In the genomic region with DNA sequence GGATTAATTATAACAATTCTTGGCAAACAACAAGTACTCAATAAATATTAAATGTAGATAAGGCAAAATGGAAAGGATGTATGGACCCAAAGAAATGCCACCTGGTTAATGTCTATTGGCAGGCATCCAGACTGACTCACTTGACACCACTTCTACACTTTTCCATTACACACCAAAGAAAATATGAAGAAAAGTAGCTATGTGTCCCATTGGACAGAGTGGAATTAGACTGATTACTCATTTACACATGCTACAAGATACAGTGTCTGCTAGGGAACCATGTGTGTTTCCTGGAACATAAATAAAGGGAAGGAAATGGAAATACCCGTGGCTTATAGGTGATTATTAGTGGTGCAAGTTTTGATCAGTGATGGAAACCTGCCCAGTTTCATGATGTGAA, we compare ENCODE assay signal across 18 mouse cellular contexts.
"Had no signal": no experiment of that assay in that cellular context is flagged by ENCODE, and none has a peak within 500 bp of the region (broad histone marks: within the 10 kb centered on the region; RNA-seq: fewer than 3 reads in every experiment).

No protein-coding gene starts in this region.

- H3K4me1 ChIP-seq: kidney, embryonic 15.5 days; limb, embryonic 12.5 days; limb, embryonic 15.5 days had no signal

- H3K27me3 ChIP-seq: kidney, embryonic 15.5 days; limb, embryonic 12.5 days; limb, embryonic 15.5 days had no signal

- H3K9ac ChIP-seq: kidney, embryonic 15.5 days; limb, embryonic 12.5 days; limb, embryonic 15.5 days; liver, embryonic 14.5 days; liver, postnatal 0 days had no signal

- H3K9me3 ChIP-seq: kidney, embryonic 15.5 days; limb, embryonic 12.5 days; limb, embryonic 15.5 days had no signal

- H3K36me3 ChIP-seq: limb, embryonic 12.5 days had no signal

- H3K4me3 ChIP-seq: kidney, embryonic 15.5 days; limb, embryonic 12.5 days; limb, embryonic 15.5 days had no signal

- H3K27ac ChIP-seq: kidney, embryonic 15.5 days; limb, embryonic 12.5 days; limb, embryonic 15.5 days; liver, embryonic 14.5 days had no signal

- ATAC-seq: intestine, postnatal 0 days had no signal

- H3K4me2 ChIP-seq: kidney, embryonic 15.5 days; limb, embryonic 12.5 days; limb, embryonic 15.5 days; liver, embryonic 11.5 days; midbrain, embryonic 11.5 days had no signal

- DNase-seq: kidney, adult 2 months; kidney, postnatal 10 days; kidney, postnatal 36 days; left cerebral cortex, postnatal 4 days; liver, postnatal 0 days; lung, postnatal 10 days; lung, postnatal 36 days; midbrain, embryonic 14.5 days; right cerebral cortex, postnatal 4 days; thymus, adult 18-20 months; thymus, postnatal 36 days had no signal
